Mouse (Mus musculus): ENCODE measurements around the gene Cacna1a.

DNA sequence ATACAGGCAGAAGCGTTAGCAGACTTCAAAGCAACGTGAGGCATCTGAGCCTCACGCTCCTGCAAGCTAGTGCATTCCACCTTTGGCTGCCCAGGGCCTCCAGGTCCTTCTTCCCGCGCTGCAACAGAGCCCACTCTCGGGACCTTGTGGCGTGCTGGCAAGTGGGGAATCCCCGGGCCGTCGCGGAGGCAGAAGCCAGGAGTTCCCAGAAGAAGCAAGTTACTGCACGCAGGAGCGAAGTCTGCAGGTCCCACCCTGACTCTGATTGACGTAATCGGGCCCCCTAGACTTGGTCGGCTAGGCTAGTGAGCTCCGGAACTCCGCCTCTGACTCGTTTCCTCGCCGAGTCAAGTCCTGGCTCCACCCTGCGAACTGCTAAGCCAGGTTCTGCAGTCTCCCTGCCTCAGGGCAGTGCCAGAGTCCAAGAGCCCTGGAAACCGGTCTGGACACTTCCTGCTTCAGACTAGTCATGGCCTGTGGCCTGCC, 268.4 kb downstream of the Cacna1a start:
- TF ChIP-seq CTCF (IDR thresholded peaks at IDR 0.05; ENCODE audit: low read depth) (no peak), EP300 (IDR thresholded peaks at IDR 0.05; ENCODE audit: low read depth) (peak; percentile 76)
